Mouse (Mus musculus): Measurements from ENCODE around the gene Sec24c.
A peak's percentile ranks its signal among the peaks of the same experiment; 100 is the strongest.
"Not testable (repeated sequence)": the region's sequence is repeated elsewhere in the genome, so short reads cannot be mapped to it uniquely, and the experiment has no call there.

Gene Sec24c

DNA sequence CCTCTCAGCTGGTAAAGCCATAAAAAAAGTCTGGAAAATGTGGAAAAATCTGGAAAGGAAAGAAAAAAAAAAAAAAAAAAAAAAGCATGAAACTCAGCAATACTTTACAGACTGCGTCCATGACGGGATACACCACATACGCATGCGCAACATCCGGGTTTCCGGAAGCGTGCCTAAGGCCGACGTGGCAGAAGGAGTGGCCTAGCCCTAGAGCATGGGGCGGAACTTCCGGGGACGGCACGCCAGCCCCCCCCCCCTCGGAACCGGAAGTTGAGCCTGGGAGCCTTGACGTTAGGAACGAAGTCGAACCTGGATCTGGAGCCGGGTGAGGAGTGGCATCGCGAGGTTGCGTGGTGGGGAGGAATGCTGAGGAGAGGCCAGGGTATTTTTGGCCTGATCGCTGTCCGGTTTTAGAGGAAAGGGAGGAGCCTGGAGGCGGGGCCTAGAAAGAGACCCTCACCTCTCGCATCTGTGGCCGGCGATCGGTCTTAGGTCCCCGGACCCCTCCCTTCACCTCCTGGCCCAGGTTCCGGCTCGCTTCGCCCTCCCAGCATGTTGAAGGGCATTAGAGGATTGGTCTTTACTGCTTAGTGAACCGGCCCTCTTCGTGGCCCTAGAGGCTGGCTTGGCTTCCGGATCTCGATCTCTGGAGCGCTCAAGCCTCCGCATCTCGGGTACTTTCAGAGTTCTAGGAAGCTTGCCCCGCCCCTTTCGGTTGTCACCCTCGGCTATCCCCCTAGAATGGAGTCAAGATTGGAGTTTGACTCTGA is at the start of gene Sec24c:
TSS of gene Sec24c (plus strand) at position 245 of the 770 bp plus-strand sequence.
- peak; percentile 93 to 95 for DNase-seq (ENCODE audit: low spot score in 2 of 2)

GRCm38 (mm10) chr14:20626447-20626846 is 47.7 kb upstream of the Sec24c start:
- DNase-seq (ENCODE audit: low spot score in 2 of 2) = no peak

DNA sequence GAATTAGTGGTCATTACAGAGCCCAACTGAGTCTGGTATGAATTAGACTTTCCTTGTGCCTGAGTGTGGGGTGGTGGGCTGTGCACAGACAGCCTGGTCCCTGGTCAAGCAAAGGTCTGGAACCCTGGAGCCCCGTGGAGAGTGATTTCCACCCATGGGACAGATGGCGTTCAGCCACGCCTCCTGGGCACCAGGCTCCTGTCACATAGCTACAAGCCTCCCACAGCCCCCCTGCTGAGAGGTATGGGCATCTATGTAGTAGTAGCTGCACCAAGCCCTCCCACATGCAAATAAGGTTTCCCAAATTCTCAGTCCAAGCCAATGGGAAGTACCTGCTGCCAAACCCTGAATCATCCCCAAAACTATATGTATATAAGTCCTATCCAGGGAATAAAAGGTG is 47.1 kb upstream of the Sec24c start:
- no peak for DNase-seq (ENCODE audit: low spot score in 2 of 2)

- DNase-seq (ENCODE audit: low spot score in 2 of 2) = no peak
Measured at GRCm38 (mm10) chr14:20631253-20631652, 42.9 kb upstream of the Sec24c start.

DNA sequence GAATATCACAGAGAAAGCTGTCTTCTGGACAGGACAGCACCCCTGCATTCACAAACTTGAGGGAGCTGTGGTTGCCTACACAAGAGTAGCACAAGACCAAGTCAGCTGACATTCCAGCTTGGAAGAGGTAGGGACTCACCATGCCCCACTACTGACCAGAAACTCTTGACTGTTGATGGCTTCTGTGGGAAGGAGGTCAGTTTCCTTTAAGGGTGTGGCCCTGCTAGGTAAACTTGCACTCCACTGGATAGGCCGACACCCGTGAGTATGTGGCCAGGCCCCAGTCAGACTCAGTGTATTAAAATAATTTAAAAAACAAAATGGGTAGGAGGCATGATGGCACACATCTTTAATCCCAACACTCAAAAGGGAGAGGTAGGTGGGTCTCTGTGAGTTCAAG is 38.6 kb upstream of the Sec24c start:
- no peak for DNase-seq (ENCODE audit: low spot score in 2 of 2)

DNA sequence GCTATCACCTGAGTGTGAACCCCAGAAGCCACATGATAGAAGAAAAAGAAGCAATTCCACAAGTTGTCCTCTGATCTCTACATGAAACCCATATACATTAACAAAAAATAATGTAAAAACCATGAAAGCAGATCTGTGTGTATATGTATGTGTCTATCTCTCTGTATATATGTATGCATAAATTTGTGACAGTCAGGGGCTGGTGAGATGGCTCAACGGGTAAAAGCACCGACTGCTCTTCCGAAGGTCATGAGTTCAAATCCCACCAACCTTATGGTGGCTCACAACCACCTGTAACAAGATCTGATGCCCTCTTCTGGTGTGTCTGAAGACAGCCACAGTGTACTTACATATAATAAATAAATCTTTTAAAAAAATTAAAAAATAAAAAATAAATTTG is 37.1 kb upstream of the Sec24c start:
- DNase-seq (ENCODE audit: low spot score in 2 of 2) = not testable (repeated sequence)

DNA sequence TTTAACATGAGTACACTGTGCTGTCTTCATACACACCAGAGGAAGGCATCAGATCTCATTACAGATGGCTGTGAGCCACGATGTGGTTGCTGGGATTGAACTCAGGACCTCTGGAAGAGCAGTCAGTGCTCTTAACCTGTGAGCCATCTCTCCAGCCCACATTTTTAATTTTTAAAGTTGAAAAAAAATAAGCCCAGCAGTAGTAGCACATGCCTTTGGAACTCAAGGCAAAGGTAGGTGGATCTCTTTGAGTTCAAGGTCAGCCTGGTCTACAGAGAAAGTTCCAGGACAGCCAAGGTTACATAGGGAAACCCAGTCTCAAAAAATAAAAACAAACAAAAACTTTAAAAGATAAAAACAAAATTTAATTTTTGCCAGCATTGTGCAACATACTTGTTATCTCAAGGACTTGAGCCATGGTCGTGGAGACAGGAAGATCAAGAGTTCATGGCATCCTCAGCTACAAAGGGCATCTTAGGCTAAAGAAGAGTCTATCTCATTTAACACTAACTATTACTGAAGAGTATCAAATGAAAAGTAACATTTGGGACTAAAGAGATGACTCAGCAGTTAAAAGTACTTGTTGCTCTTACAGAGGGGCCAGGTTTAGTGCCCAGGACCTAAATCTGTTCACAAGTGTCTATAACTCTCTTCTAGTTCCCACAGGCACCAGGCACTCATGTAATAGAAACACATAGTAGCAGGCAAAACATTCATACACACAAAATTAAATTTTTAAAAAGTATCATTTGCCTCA is 36.1 kb upstream of the Sec24c start:
- no peak for DNase-seq (ENCODE audit: low spot score in 2 of 2)

GRCm38 (mm10) chr14:20638702-20639101 is 35.4 kb upstream of the Sec24c start:
- DNase-seq (ENCODE audit: low spot score in 2 of 2) = no peak

DNA sequence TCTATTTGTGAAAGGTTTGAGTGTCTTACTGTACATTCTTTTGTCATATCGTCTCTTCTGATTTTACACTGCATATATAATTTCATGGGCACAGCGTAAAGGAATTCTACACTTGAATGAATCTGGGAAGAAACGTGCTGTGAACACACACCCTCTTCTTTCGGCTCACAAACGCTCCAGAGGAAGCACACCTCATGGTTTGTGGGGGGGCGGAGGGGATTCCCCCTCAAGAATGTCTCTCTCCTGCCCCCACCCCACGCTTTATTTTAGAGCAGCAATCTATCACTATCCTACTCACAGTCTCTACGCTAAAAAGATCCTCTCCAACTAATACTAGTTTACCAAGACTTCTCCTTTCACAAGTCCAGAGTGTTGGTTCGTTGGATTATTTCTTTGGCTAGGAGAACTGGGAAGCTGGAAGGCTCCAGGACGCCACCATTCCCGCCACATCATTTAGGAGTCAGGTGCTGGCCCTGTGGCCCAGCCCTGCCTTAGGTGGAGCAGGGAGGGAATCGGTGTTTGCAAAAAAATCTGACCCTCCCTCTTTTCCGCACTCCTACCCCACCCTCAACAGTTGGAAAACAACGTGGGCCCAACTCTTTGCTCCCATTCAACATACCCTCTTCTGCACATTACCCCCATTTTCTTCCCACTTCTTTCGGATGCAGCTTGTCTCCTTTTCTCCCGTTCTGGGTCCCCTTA is 34.0 kb upstream of the Sec24c start:
- DNase-seq (ENCODE audit: low spot score in 2 of 2) = no peak

DNA sequence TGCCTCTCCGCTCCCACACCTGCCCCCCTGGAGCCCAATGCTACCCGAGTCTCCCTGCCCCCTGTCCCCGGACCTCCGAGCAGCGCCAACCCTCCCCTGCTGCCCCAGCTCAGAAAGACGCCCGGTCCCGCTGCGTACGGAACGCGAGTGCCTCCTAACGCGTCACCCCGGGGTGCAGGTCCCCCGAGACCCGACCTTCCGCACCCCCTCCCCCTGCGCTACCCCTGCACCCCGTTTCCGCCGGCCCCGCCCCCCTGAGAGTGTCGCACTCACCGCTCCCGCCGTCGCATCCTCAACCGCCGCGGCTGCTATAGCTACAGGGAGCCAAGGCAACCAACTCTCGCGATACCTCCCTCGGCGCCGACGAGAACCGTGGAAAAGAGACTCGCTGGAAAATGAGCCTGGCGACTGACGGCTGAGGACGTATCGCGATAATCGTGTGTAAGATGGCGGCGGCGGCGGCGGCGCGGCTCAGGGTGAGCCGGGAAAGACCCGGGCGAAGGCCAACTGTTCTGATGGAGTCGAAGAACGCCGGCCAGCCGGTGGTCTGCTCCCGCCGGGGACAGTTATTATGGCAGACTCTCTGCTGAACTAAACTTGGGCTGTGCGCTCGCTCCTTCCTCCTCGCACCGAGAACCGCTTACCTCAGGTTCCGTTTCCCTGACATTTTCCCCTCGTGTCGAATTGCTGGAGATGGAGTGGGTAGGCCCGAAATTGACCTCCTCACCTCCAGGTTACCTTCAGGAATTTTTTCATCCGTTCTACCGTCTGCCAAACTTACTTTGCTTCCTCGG is 33.3 kb upstream of the Sec24c start, which contains the start of gene Usp54:
TSS of gene Usp54 (minus strand) at position 420 of the 794 bp plus-strand sequence.
- peak; percentile 96 to 98 for DNase-seq (ENCODE audit: low spot score in 2 of 2)

- no peak for DNase-seq (ENCODE audit: low spot score in 2 of 2)
Measured at GRCm38 (mm10) chr14:20641438-20641875, 32.7 kb upstream of the Sec24c start.

DNA sequence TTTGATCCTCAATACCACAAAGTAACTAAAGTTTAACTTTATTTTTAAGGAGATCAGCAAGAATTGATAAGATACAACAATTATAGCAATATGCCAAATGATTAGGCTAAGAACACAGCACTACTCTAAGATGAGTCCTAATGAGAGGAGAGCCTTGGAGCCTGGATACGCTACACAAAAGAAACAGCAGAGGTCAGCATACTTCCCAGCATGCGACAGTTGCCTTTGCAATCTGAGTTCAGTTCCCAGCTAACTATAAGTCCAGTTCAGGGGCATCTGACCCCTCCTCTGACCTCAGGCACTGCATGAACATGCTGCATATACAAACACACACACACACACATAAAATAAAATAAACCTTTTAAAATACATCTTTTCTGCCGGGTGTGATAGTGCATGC is 28.6 kb upstream of the Sec24c start:
- no peak for DNase-seq (ENCODE audit: low spot score in 2 of 2)

DNA sequence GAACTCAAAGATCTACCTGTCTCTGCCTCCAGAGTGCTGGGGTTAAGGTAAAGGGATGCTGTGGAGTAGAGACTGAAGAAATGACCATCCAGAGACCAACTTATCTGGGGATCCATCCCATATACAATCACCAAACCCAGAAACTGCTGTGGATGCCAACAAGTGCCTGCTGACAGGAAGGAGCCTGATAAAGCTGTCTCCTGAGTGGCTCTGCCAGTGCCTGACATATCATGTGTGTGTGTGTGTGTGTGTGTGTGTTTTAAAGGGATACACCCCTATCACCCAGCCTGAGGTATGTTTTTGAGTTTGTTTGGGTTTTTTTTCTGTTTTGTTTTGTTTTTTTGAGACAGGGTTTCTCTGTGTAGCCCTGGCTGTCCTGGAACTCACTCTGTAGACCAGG is 27.7 kb upstream of the Sec24c start:
- no peak for DNase-seq (ENCODE audit: low spot score in 2 of 2)

GRCm38 (mm10) chr14:20651000-20651399 is 23.1 kb upstream of the Sec24c start:
- DNase-seq (ENCODE audit: low spot score in 2 of 2) = peak in 1 of 2 experiments; percentile 58

DNA sequence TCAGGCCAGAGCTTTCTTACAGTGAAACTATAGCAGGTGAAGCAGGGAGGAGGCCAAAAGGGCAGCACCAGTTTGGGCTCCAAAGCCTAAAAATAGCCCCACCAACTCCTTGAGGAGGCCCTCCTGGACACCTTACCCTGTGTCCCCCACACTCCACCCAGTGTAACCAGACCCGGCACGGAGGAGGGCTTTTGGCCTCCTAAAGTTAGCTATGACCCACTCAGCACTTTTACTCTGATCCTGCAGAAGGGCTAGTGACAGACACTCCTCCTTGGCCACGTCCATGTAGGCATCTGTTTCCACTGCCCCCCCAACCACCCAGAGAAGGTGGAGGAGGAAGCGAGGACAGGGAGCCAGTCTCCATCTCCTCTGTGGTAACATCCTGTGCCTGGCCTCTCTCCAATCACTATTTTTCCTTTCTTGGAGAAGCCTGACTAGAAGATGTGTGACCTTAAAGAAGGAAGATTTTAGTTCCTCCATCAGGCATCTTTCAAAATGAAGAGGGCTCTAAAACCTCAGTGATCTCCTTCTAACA is 22.3 kb upstream of the Sec24c start:
- DNase-seq (ENCODE audit: low spot score in 2 of 2) = no peak

DNA sequence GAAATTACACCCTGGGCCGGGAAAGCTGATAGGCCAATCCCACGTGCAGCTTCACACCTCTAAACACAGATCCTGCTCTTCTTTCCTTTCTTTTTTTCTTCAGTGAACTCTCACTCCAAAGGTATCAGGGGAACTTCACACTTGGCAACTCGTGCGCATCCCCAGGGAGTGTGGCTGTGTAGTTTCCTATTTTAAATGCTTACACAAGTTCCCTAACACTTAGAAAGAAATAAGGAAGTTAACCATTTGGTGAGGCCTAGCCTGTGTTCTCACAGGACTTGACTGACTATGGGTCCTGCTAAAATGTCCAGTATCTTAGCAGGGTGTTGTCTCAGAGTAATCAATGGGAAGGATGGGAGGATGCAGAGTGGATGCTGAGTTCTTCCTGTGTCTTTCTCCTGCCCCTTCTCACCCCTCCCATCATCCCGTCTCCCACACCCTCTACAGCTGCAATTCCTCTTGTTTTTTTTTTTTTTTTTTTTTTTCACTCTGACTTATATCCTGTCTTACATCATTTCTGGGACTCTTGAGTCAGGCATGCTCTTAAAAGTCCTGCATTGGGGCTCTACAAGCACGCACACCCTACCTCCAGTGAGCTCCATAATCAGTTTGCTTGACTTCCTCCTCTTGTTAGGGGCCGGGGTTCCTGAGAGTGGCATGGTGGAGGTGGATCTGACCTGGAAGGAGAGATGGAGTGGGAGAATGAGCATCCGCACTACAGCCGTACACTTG is 19.3 kb upstream of the Sec24c start:
- no peak for DNase-seq (ENCODE audit: low spot score in 2 of 2)

- no peak for DNase-seq (ENCODE audit: low spot score in 2 of 2)
Measured at GRCm38 (mm10) chr14:20655731-20656130, 18.4 kb upstream of the Sec24c start.

GRCm38 (mm10) chr14:20656361-20656760 is 17.7 kb upstream of the Sec24c start, which contains the start of gene Myoz1:
Gene Myoz1 (minus strand): TSS chr14:20656540.
- DNase-seq (ENCODE audit: low spot score in 2 of 2) = no peak

DNA sequence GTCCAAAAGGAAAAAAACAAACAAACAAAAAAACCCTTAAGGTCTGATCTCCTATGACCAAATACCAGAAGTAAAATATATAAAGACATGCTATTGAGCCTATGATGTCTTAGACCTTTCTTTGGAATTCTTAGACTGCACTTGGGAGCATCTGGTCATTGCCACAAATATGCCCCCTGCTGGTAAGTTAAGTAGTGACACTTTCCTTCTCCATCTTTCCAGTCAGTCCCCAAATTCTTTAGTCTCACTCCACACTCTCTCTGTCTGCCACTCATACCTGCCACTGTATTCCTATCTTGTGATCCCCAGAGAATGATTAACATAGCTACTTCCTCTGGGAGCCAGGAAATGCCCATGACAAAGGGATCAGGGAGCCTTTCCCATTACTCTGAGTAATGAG is 15.8 kb upstream of the Sec24c start:
- DNase-seq (ENCODE audit: low spot score in 2 of 2) = no peak

DNA sequence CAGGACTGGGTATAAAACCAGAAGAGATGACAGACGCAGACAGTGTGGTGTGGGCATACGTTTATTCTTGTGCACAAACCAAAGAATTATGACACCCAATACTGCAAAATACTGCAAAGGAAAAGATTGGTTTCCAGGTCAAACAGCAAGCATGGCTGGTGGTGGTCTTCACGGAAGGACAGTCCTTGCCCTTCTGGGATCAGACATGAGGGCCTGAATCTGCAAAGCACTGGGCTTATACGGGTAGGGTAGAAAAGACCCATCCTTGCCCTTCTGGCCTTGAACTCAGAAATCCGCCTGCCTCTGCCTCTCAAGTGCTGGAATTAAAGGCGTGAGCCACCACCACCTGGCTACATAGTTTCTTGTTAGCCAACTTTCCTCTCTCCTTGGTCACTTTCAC is 15.2 kb upstream of the Sec24c start:
- no peak for DNase-seq (ENCODE audit: low spot score in 2 of 2)

GRCm38 (mm10) chr14:20659687-20660086 is 14.4 kb upstream of the Sec24c start:
- no peak for DNase-seq (ENCODE audit: low spot score in 2 of 2)

Measured in heart, adult 9 months (tissue).